ENCODE assay signal across 9 mouse cellular contexts in genomic region chr5:115521553-115522461, GRCm38 (mm10). TPM values are rescaled to one million over a fixed set of nuclear protein-coding genes. Genes with fewer than 3 reads are reported as not detected.
DNase-seq lines count a peak whose midpoint lies in the region; ATAC-seq and TF ChIP-seq lines count a peak whose summit lies in the region.
"Had no signal": no experiment of that assay in that cellular context is flagged by ENCODE, and none has a peak within 500 bp of the region (broad histone marks: within the 10 kb centered on the region; RNA-seq: fewer than 3 reads in every experiment).

No protein-coding gene starts in this region.

- no peak overlapping the region for H3K9ac ChIP-seq in ES-Bruce4 (ENCODE audit: low read depth, poor library complexity, severe bottlenecking)
- peak overlapping the region; percentile 59; the same call in 1 of the 2 replicates for H3K9ac ChIP-seq in heart, embryonic 13.5 days
- H3K9ac ChIP-seq: midbrain, embryonic 12.5 days had no signal

- peaks cover 4% of the 10 kb centered on the region for H3K4me1 ChIP-seq in ES-Bruce4 (ENCODE audit: control insufficient read depth, insufficient read depth, low read length)
- H3K4me1 ChIP-seq in heart, embryonic 13.5 days: peaks cover 72% of the 10 kb centered on the region

- peak overlapping the region; percentile 35 for H3K4me2 ChIP-seq in heart, embryonic 13.5 days
- H3K4me2 ChIP-seq: midbrain, embryonic 12.5 days had no signal

- TF ChIP-seq EP300 in ES-Bruce4 (IDR thresholded peaks at IDR 0.05; ENCODE audit: insufficient read depth, low read depth, low read length): no peak

- H3K36me3 ChIP-seq in ES-Bruce4 (ENCODE audit: control insufficient read depth, insufficient read depth, low read length, poor library complexity, severe bottlenecking): no peaks in the 10 kb centered on the region
- peaks cover 20% of the 10 kb centered on the region for H3K36me3 ChIP-seq in heart, embryonic 13.5 days
- H3K36me3 ChIP-seq: midbrain, embryonic 12.5 days had no signal

- no peaks in the 10 kb centered on the region for H3K9me3 ChIP-seq in ES-Bruce4 (replicated peaks; ENCODE audit: control insufficient read depth, insufficient read depth, low read length, poor library complexity, severe bottlenecking)
- no peaks in the 10 kb centered on the region for H3K9me3 ChIP-seq in heart, embryonic 13.5 days
- H3K9me3 ChIP-seq: midbrain, embryonic 12.5 days had no signal

- DNase-seq in adrenal gland, postnatal 14 days: peak; percentile 69
- no peak for DNase-seq in adrenal gland, adult 18-20 months (ENCODE audit: low spot score in 2 of 2)
- peak; percentile 77 for DNase-seq in kidney, postnatal 10 days
- no peak for DNase-seq in cerebellum, adult 11-12 months

- no peak for TF ChIP-seq CTCF in ES-Bruce4 (IDR thresholded peaks at IDR 0.05; ENCODE audit: low read depth, low read length)

- H3K27ac ChIP-seq in ES-Bruce4 (ENCODE audit: insufficient read depth, low read length): peak overlapping the region; percentile 64; the same call in 1 of the 2 replicates
- H3K27ac ChIP-seq in heart, embryonic 13.5 days (replicated peaks): peak overlapping the region; percentile 86
- H3K27ac ChIP-seq: midbrain, embryonic 12.5 days had no signal

- TF ChIP-seq POLR2A in ES-Bruce4 (IDR thresholded peaks at IDR 0.05; ENCODE audit: insufficient read depth, low read length): no peak

- 57% methylated on average over 21 of the region's 21 CpGs for WGBS in heart, embryonic 13.5 days

- no peaks in the 10 kb centered on the region for H3K27me3 ChIP-seq in ES-Bruce4 (ENCODE audit: control insufficient read depth, insufficient read depth, low read length, poor library complexity, severe bottlenecking)
- H3K27me3 ChIP-seq in heart, embryonic 13.5 days (replicated peaks): no peaks in the 10 kb centered on the region
- H3K27me3 ChIP-seq: midbrain, embryonic 12.5 days had no signal

- no peak overlapping the region for H3K4me3 ChIP-seq in ES-Bruce4 (ENCODE audit: low read depth, low read length)
- H3K4me3 ChIP-seq in heart, embryonic 13.5 days: no peak overlapping the region
- H3K4me3 ChIP-seq: midbrain, embryonic 12.5 days had no signal

- no peak for ATAC-seq in heart, embryonic 13.5 days (ENCODE audit: extremely low read depth, insufficient number of reproducible peaks, low FRiP score, low TSS enrichment)
- peak; percentile 74 for ATAC-seq in megakaryocyte, adult 5-6 weeks (ENCODE audit: poor library complexity, severe bottlenecking)
- ATAC-seq in frontal cortex, adult (ENCODE audit: low TSS enrichment): no peak

RNA-seq across cellular contexts. Expression of gene Pxn, which starts 15.3 kb away (rescaled TPM):
- total RNA-seq in adrenal gland, postnatal 14 days (2021): 48.9 and 54.8 TPM in 2 replicates
- total RNA-seq in adrenal gland, adult 18-20 months (2021): 10 to 100 TPM; 34.1 to 42.2 TPM
- 35.1 and 38.1 TPM in 2 replicates for polyA plus RNA-seq in ES-Bruce4 (2011; ENCODE audit: insufficient read depth, insufficient read length, low read depth, missing spikeins)
- polyA plus RNA-seq in heart, embryonic 13.5 days (2015; fragmentation: Nextera tagmentation; extraction: Ambion mirVana): 29.7 and 31.7 TPM in 2 replicates
- 81.3 and 93.8 TPM in 2 replicates for total RNA-seq in megakaryocyte, adult 5-6 weeks (2015)
- 151 and 199 TPM in 2 replicates for total RNA-seq in megakaryocyte, adult 5-6 weeks (2017)

RNA-seq across cellular contexts. Expression of gene Sirt4, which starts 37.3 kb away (rescaled TPM):
- total RNA-seq in adrenal gland, postnatal 14 days (2021): 18.1 and 23.5 TPM in 2 replicates
- 10 to 100 TPM; 18.1 to 21.2 TPM for total RNA-seq in adrenal gland, adult 18-20 months (2021)
- polyA plus RNA-seq in ES-Bruce4 (2011; ENCODE audit: insufficient read depth, insufficient read length, low read depth, missing spikeins): 22.2 and 28.3 TPM in 2 replicates
- polyA plus RNA-seq in heart, embryonic 13.5 days (2015; fragmentation: Nextera tagmentation; extraction: Ambion mirVana): 18.9 and 19.8 TPM in 2 replicates
- 3.6 and 5.4 TPM in 2 replicates for total RNA-seq in megakaryocyte, adult 5-6 weeks (2015)
- 2.0 and 3.3 TPM in 2 replicates for total RNA-seq in megakaryocyte, adult 5-6 weeks (2017)

RNA-seq across cellular contexts. Expression of gene Rplp0, which starts 37.5 kb away (rescaled TPM):
- 786 and 963 TPM in 2 replicates for total RNA-seq in adrenal gland, postnatal 14 days (2021)
- 100 to 1,000 TPM; 706 to 758 TPM for total RNA-seq in adrenal gland, adult 18-20 months (2021)
- 3,041 and 3,060 TPM in 2 replicates for polyA plus RNA-seq in ES-Bruce4 (2011; ENCODE audit: insufficient read depth, insufficient read length, low read depth, missing spikeins)
- 1,009 and 1,125 TPM in 2 replicates for polyA plus RNA-seq in heart, embryonic 13.5 days (2015; fragmentation: Nextera tagmentation; extraction: Ambion mirVana)
- 1,875 and 2,228 TPM in 2 replicates for total RNA-seq in megakaryocyte, adult 5-6 weeks (2015)
- total RNA-seq in megakaryocyte, adult 5-6 weeks (2017): 1,202 and 1,250 TPM in 2 replicates

RNA-seq across cellular contexts. Expression of gene Gcn1l1, which starts 43.2 kb away (rescaled TPM):
- 59.7 and 60.4 TPM in 2 replicates for total RNA-seq in adrenal gland, postnatal 14 days (2021)
- 10 to 100 TPM; 51.7 to 59.0 TPM for total RNA-seq in adrenal gland, adult 18-20 months (2021)
- 62.0 and 63.3 TPM in 2 replicates for polyA plus RNA-seq in ES-Bruce4 (2011; ENCODE audit: insufficient read depth, insufficient read length, low read depth, missing spikeins)
- polyA plus RNA-seq in heart, embryonic 13.5 days (2015; fragmentation: Nextera tagmentation; extraction: Ambion mirVana): 24.6 and 26.7 TPM in 2 replicates
- total RNA-seq in megakaryocyte, adult 5-6 weeks (2015): 9.0 and 9.2 TPM in 2 replicates
- 13.2 and 13.4 TPM in 2 replicates for total RNA-seq in megakaryocyte, adult 5-6 weeks (2017)

RNA-seq across cellular contexts. Expression of gene Pla2g1b, which starts 55.7 kb away (rescaled TPM):
- not detected in 2 replicates for total RNA-seq in adrenal gland, postnatal 14 days (2021)
- total RNA-seq in adrenal gland, adult 18-20 months (2021): not detected
- 55.4 and 63.2 TPM in 2 replicates for polyA plus RNA-seq in ES-Bruce4 (2011; ENCODE audit: insufficient read depth, insufficient read length, low read depth, missing spikeins)
- 0.88 and 1.1 TPM in 2 replicates for polyA plus RNA-seq in heart, embryonic 13.5 days (2015; fragmentation: Nextera tagmentation; extraction: Ambion mirVana)
- not detected in 2 replicates for total RNA-seq in megakaryocyte, adult 5-6 weeks (2015)
- not detected in 2 replicates for total RNA-seq in megakaryocyte, adult 5-6 weeks (2017)
- polyA plus RNA-seq: midbrain, embryonic 12.5 days had no signal

Comparison
In these comparisons a context has a peak if more than half of its experiments do, and no peak if none do; other contexts are left out.
1. DNase-seq: peak in adrenal gland, postnatal 14 days (single experiment) and kidney, postnatal 10 days (single experiment); none in adrenal gland, adult 18-20 months (0 of 2) and cerebellum, adult 11-12 months (single experiment).